Mouse (Mus musculus) neural tube, embryonic 14.5 days (tissue): ENCODE results near the gene Mzf1. TPM values are rescaled to one million over a fixed set of nuclear protein-coding genes. Genes with fewer than 3 reads are reported as not detected.

Source experiments
- ATAC-seq: fragments of 200-750 bp; cut with Nextera tagmentation; 2 replicates; pipeline ENCODE4 v1.8.0; 2017; ENCODE audit warnings: low read depth, mild to moderate bottlenecking, moderate TSS enrichment, moderate library complexity
- H3K27ac ChIP-seq: fragments of 300-500 bp; sonication (generic); 2 replicates; pipeline ENCODE4 v1.5.1; 2014; ENCODE audit warnings: low read depth, mild to moderate bottlenecking, control low read depth, low read length, moderate library complexity, mixed read lengths
- H3K27me3 ChIP-seq: fragments of 300-500 bp; sonication (generic); 2 replicates; pipeline ENCODE4 v1.6.1; 2014; ENCODE audit warnings: low read length; ENCODE audit not compliant: control insufficient read depth, insufficient read depth
- H3K36me3 ChIP-seq: fragments of 300-500 bp; sonication (generic); 2 replicates; pipeline ENCODE4 v1.6.1; 2014; ENCODE audit warnings: low read length, mixed read lengths; ENCODE audit not compliant: control insufficient read depth, insufficient read depth
- H3K4me1 ChIP-seq: fragments of 300-500 bp; sonication (generic); 2 replicates; pipeline ENCODE4 v1.6.1; 2014; ENCODE audit warnings: low read length; ENCODE audit not compliant: control insufficient read depth, insufficient read depth
- H3K4me2 ChIP-seq: fragments of 300-500 bp; sonication (generic); 2 replicates; pipeline ENCODE4 v1.6.1; 2014; ENCODE audit warnings: mild to moderate bottlenecking, low read depth, low read length, control low read depth
- H3K4me3 ChIP-seq: fragments of 300-500 bp; sonication (generic); 2 replicates; pipeline ENCODE4 v1.5.1; 2014; ENCODE audit warnings: low read depth, low read length, control low read depth, mixed read lengths
- H3K9ac ChIP-seq: fragments of 300-500 bp; sonication (generic); replicated peaks from 2 replicates; pipeline ENCODE4 v1.6.1; 2014; ENCODE audit warnings: low read depth, mild to moderate bottlenecking, control low read depth, low read length, mixed read lengths
- H3K9me3 ChIP-seq: fragments of 300-500 bp; sonication (generic); 2 replicates; pipeline ENCODE4 v1.6.1; 2016; ENCODE audit warnings: low read length; ENCODE audit not compliant: control insufficient read depth
- WGBS: fragments of 180-500 bp; shearing (Covaris S2); extraction: QIAGEN DNeasy Blood & Tissue Kit; methylation state at CpG from one replicate; pipeline ENCODE4 v1.1.7; 2014; 5-methylcytosine and 5-hydroxymethylcytosine counted together
- polyA plus RNA-seq: library from polyadenylated mRNA; unstranded; fragments of >200 nt; fragmentation: Nextera tagmentation; extraction: Ambion mirVana; gene quantifications from 2 replicates; pipeline ENCODE4 v1.2.1, GENCODE M21; 2014

The Mzf1 gene
- polyA plus RNA-seq, 1 experiment from 2014 or later = 9.0 TPM

- Histone ChIP-seq H3K4me1 (peaks cover 25% of the 10 kb centered on the region), H3K9me3 (no peaks in the 10 kb centered on the region), H3K27ac (peak within 1 kb of the TSS; percentile 100), H3K4me2 (peak within 1 kb of the TSS; percentile 78), H3K4me3 (peak within 1 kb of the TSS; percentile 62), H3K27me3 (peaks cover 8% of the 10 kb centered on the region), H3K9ac (peak within 1 kb of the TSS; percentile 89), H3K36me3 (peaks cover 15% of the 10 kb centered on the region)
- ATAC-seq = peak; percentile 90
- under 1% methylated on average over 63 of the region's 65 CpGs for WGBS
Measured at GRCm38 (mm10) chr7:13037901-13038555, 16.5 kb downstream of the Mzf1 start, which contains the start of gene Ube2m. TSS of gene Ube2m (minus strand) at chr7:13038275.

GRCm38 (mm10) chr7:13037366-13037765, 17.2 kb downstream of the Mzf1 start:
- under 1% methylated on average over 29 of the region's 33 CpGs for WGBS
- no peaks in the 10 kb centered on the region for H3K9me3 ChIP-seq
- ATAC-seq = no peak

GRCm38 (mm10) chr7:13036806-13037205, 17.8 kb downstream of the Mzf1 start:
- no peak for ATAC-seq
- H3K9me3 ChIP-seq = no peaks in the 10 kb centered on the region
- H3K4me1 ChIP-seq = peaks cover 25% of the 10 kb centered on the region

More at GRCm38 (mm10) chr7:13037366-13037765, 17.2 kb downstream of the Mzf1 start:
- peak overlapping the region; percentile 62 for H3K4me3 ChIP-seq
- peaks cover 15% of the 10 kb centered on the region for H3K36me3 ChIP-seq
- peak overlapping the region; percentile 78 for H3K4me2 ChIP-seq
- peaks cover 25% of the 10 kb centered on the region for H3K4me1 ChIP-seq
- peak overlapping the region; percentile 100 for H3K27ac ChIP-seq
- H3K27me3 ChIP-seq = peaks cover 2% of the 10 kb centered on the region; the same call in 1 of the 2 replicates
- H3K9ac ChIP-seq = peak overlapping the region; percentile 89

GRCm38 (mm10) chr7:13035211-13035855, 19.2 kb downstream of the Mzf1 start:
- H3K9me3 ChIP-seq = no peaks in the 10 kb centered on the region
- H3K27me3 ChIP-seq = no peaks in the 10 kb centered on the region
- peak overlapping the region; percentile 53 for H3K4me3 ChIP-seq
- ATAC-seq = peak; percentile 0; the same call in 1 of the 2 replicates
- peak overlapping the region; percentile 81; the same call in 1 of the 2 replicates for H3K9ac ChIP-seq
- peak overlapping the region; percentile 87 for H3K4me2 ChIP-seq
- H3K27ac ChIP-seq = peak overlapping the region; percentile 49
- 80% methylated on average over 17 of the region's 17 CpGs for WGBS
- H3K4me1 ChIP-seq = peaks cover 25% of the 10 kb centered on the region
- H3K36me3 ChIP-seq = peaks cover 34% of the 10 kb centered on the region

More at GRCm38 (mm10) chr7:13036806-13037205, 17.8 kb downstream of the Mzf1 start:
- H3K4me3 ChIP-seq = peak overlapping the region; percentile 62
- H3K36me3 ChIP-seq = peaks cover 21% of the 10 kb centered on the region
- 48% methylated on average over 4 of the region's 4 CpGs for WGBS
- no peak overlapping the region for H3K27ac ChIP-seq
- peak overlapping the region; percentile 89 for H3K9ac ChIP-seq
- H3K4me2 ChIP-seq = peak overlapping the region; percentile 78
- H3K27me3 ChIP-seq = no peaks in the 10 kb centered on the region

GRCm38 (mm10) chr7:13034148-13034977, 20.2 kb downstream of the Mzf1 start, which contains the start of gene Chmp2a:
TSS of gene Chmp2a (minus strand) at chr7:13034807.
- Histone ChIP-seq H3K9me3 (no peaks in the 10 kb centered on the region), H3K4me1 (peaks cover 25% of the 10 kb centered on the region), H3K4me2 (peak within 1 kb of the TSS; percentile 87), H3K36me3 (peaks cover 44% of the 10 kb centered on the region), H3K9ac (peak within 1 kb of the TSS; percentile 81), H3K27ac (peak within 1 kb of the TSS; percentile 83), H3K4me3 (peak within 1 kb of the TSS; percentile 53), H3K27me3 (no peaks in the 10 kb centered on the region)
- peak; percentile 80 for ATAC-seq
- WGBS = 1% methylated on average over 45 of the region's 45 CpGs

GRCm38 (mm10) chr7:13033451-13034147, 21.0 kb downstream of the Mzf1 start:
- Histone ChIP-seq H3K4me1 (peaks cover 20% of the 10 kb centered on the region), H3K27ac (peak overlapping the region; percentile 83), H3K27me3 (no peaks in the 10 kb centered on the region), H3K9me3 (no peaks in the 10 kb centered on the region), H3K9ac (peak overlapping the region; percentile 81), H3K4me3 (peak overlapping the region; percentile 53), H3K4me2 (peak overlapping the region; percentile 87), H3K36me3 (peaks cover 51% of the 10 kb centered on the region)
- ATAC-seq = no peak
- WGBS = 55% methylated on average over 13 of the region's 13 CpGs

GRCm38 (mm10) chr7:13032541-13032940, 22.0 kb downstream of the Mzf1 start:
- no peak overlapping the region for H3K9ac ChIP-seq
- WGBS = 96% methylated on average over 7 of the region's 7 CpGs
- H3K36me3 ChIP-seq = peaks cover 62% of the 10 kb centered on the region
- peaks cover 20% of the 10 kb centered on the region for H3K4me1 ChIP-seq
- H3K27ac ChIP-seq = no peak overlapping the region
- no peak overlapping the region for H3K4me2 ChIP-seq
- no peaks in the 10 kb centered on the region for H3K9me3 ChIP-seq
- no peak for ATAC-seq
- no peaks in the 10 kb centered on the region for H3K27me3 ChIP-seq
- H3K4me3 ChIP-seq = no peak overlapping the region

GRCm38 (mm10) chr7:13031983-13032382, 22.6 kb downstream of the Mzf1 start:
- H3K27me3 ChIP-seq = no peaks in the 10 kb centered on the region
- H3K9me3 ChIP-seq = no peaks in the 10 kb centered on the region
- no peak overlapping the region for H3K9ac ChIP-seq
- H3K4me1 ChIP-seq = peaks cover 20% of the 10 kb centered on the region
- H3K4me2 ChIP-seq = no peak overlapping the region
- 88% methylated on average over 2 of the region's 2 CpGs for WGBS
- no peak overlapping the region for H3K4me3 ChIP-seq
- no peak overlapping the region for H3K27ac ChIP-seq
- ATAC-seq = no peak
- peaks cover 67% of the 10 kb centered on the region for H3K36me3 ChIP-seq
